Mouse (Mus musculus): ENCODE measurements around the gene Slc17a6. TPM values are rescaled to one million over a fixed set of nuclear protein-coding genes. Genes with fewer than 3 reads are reported as not detected.

Gene Slc17a6
- total RNA-seq (2021): 10 to 100 TPM; 28.4 to 34.3 TPM
- long read RNA-seq, experiment 1, full-length matches to known transcripts: 12 of 14 reads
- long read RNA-seq, experiment 1, partial matches to known transcripts: 1 of 14 reads
- long read RNA-seq, experiment 1, other reads (novel, unspliced or antisense): 1 of 14 reads
- long read RNA-seq, experiment 2, full-length matches to known transcripts: 9 of 11 reads
- long read RNA-seq, experiment 2, partial matches to known transcripts: 1 of 11 reads
- long read RNA-seq, experiment 2, other reads (novel, unspliced or antisense): 1 of 11 reads

DNA sequence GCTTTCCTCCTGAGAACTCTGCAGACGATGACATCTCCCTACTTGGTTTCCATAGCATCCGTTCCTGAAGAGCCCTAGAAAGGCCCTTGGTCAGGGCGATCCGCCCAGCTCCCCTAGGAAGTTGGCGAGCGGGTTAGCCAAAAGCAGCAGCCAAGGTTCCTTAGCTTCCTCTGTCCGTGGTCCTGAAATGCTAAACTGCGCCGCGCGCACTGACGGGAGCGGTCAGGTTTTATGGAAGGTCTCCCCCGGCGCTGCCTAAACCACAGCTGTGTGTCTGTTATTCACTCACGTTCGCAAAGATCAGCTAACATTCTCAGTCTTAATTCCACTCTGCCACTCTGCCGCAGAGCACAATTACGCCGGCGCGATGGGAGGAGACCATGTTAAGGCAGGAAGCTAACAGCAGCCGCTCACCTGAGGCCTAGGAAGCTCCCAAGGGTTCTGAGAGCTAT is at the start of gene Slc17a6:
Slc17a6 (plus strand) TSS at position 313 of the 452 bp plus-strand sequence.
- peak; percentile 32 to 43 for DNase-seq (ENCODE audit: low spot score in 2 of 2)

DNA sequence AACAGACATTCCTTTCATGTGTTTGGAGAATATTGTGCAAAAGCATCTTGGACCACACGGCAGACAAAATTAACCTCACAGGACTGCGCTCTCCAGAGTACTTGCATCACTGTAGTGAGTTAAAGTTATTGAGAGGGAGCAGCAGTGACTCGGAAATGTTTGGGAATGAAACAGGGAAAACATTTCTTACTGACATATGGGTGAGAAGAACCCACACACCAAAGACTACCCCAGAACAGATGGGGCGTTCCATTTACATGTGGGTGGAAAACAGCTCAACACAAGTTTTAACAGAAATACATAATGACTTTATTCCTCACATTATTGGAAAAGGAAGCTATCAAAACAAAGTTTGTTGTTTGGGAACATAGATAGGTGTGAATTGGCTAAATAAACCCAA is 21.8 kb upstream of the Slc17a6 start:
- DNase-seq (ENCODE audit: low spot score in 2 of 2): peak in 1 of 2 experiments; percentile 9

DNA sequence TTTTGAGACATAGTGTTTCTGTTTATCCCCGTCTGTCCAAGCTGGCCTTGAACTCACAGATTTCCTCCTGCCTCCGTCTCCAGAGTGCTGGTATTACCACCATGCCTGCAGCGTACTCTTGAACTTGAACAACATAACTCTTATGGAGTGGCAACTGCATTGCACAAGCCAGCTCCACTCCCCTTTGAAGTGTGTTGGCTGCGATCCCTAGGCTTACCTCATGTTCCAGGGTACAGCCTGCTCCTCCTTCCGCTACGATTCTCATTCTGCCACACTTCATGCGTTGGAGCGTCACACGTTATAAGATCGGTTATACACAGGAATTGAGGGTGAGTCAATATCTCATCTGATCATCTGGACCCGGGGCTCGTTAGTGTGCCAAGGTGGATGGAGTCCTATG is 18.1 kb upstream of the Slc17a6 start:
- DNase-seq (ENCODE audit: low spot score in 2 of 2): no peak

DNA sequence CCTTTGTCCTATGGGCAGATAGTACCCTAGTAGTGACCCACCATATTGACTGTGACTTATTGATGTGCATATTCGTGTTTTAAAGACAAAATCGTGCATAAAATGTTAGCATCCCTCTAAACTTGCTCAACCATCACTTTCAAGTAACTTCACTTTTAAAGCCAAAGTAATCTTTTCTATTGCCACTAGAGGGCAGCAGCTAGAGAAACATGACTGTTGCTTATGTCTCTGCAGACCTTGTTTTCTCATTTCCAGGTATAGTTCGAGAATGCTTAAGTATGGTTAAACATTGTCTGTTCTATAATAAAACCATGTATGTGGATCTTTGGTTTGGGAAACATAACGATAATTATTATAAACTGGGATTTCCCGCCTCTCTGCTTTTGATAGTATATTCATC is 7.4 kb upstream of the Slc17a6 start:
- no peak for DNase-seq (ENCODE audit: low spot score in 2 of 2)

DNA sequence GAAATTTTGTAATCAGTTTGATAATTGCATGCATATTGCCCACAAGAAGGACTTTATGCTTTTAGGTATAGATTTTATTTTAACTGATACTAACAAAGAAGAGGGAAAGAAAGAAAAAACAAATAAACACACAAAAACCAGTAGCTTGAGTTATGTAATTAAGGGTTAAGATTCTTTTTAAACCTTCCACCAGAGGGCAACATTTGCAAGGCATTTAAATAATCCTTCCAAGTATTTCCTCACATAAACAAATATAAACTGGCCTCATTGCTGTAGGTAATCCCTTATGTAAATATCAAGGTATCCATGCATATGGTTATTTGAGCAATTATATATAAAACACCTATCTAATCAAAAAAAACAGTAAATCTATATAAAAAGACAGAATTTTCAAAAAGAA is 3.9 kb upstream of the Slc17a6 start:
- DNase-seq (ENCODE audit: low spot score in 2 of 2): no peak

DNA sequence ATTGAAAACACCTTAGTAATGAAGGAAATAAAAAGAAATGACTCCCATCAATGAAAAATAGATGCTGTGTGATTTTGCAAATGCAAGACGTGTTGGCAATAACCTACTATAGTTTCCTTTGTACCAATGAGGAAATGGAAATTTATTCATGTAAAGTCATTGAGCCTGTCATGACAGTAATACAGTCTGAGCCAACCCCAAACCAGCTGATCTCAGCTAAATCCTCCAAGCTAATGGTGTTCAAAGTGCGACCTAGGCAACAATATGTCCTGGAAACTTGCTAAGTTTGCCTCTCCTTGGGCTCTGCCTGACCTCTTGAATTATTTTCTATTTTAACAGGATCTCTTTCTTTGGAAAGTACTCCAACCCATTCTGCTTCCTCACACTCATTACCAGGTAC is 3.4 kb upstream of the Slc17a6 start:
- DNase-seq (ENCODE audit: low spot score in 2 of 2): no peak

DNA sequence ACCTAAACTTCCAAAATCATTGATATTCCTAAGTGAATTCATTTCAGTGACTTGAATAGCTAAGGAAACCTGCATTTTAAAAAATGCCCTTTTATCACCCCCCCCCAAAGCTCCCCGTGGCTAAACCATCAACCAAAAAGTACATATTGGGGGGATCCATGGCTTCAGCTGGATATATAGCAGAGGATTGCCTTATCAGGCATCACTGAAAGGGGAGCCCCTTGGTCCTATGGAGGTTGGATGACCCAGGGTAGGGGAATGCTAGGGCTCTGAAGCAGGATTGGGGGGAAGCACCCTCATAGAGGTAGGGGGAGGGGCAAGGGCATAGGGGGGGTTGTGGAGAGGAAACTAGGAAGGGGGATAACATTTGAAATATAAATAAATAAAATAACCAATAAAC is 1.8 kb upstream of the Slc17a6 start:
- DNase-seq (ENCODE audit: low spot score in 2 of 2): no peak

DNA sequence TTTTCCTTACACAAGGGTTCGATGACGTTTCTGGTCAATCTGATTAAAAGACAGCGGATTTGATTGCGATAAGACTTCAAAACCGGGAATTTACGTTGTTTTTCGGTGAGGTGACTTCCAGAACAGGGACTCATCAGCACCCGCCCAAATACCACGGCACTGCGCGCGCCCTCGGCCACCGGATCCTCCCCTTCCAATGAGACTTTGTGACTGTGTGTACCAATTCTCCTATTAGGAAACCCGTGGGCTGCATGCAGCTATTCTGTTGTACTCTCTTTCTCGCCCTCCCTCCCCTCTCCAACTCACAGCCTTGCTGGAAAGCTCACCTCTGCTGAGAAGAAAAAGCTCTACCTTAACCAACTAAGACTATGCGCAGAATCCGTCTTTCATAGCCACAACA is 390 bp downstream of the Slc17a6 start:
- peak in 1 of 2 experiments; percentile 23 for DNase-seq (ENCODE audit: low spot score in 2 of 2)

DNA sequence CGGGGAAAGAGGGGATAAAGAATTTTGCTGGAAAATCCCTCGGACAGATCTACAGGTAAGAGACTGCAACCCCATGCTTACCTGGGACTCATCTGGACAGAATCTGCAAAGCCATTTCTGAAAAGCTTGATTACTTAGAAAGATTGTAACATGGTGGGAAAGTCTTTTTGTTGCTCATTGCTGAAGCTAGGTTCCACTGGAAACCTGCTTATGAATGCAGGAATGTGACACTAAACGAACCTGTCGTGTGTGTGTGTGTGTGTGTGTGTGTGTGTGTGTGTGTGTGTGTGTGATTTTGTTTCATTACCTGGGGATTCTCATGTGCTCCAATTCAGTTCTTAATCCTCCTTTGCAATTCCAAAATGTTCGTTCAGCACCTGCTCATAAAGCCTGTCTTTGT is 860 bp downstream of the Slc17a6 start:
- no peak for DNase-seq (ENCODE audit: low spot score in 2 of 2)

DNA sequence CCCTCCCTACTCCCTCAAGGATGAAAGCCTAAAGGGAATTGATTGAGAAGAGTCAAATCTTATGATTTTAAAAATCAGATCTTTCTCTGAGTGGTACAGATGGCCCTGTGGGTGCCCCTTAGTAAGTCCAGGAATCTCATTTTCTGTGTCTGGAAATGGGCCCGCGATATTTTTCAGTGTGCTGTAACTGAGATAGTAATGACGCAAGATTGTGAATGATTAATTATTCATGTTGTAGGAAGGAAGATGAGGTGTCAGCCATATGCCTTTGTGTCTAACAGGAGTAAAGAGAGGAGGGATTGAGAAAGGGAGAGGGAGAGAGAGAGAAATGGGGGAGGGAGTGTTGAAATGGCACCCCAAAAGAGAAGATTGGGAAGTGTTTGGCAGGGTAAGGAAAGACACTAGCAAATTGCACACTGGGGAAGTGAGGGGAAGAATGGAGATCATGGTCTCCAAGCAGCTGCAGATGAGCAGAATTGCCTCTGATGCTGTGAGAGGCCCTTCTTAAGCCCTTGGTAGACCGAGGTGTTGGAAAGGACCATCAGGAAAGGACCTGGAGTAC is 2.6 kb downstream of the Slc17a6 start:
- no peak for DNase-seq (ENCODE audit: low spot score in 2 of 2)

DNA sequence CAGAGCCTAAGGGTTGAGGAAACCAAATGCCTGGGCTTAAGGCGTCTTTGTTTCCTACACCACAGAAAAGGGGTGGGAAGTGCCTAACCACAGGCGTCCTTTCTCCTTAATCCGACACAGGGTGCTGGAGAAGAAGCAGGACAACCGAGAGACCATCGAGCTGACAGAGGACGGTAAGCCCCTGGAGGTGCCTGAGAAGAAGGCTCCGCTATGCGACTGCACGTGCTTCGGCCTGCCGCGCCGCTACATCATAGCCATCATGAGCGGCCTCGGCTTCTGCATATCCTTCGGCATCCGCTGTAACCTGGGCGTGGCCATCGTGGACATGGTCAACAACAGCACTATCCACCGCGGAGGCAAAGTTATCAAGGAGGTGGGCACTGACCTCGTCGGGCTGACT is 3.4 kb downstream of the Slc17a6 start:
- DNase-seq (ENCODE audit: low spot score in 2 of 2): peak in 1 of 2 experiments; percentile 17

DNA sequence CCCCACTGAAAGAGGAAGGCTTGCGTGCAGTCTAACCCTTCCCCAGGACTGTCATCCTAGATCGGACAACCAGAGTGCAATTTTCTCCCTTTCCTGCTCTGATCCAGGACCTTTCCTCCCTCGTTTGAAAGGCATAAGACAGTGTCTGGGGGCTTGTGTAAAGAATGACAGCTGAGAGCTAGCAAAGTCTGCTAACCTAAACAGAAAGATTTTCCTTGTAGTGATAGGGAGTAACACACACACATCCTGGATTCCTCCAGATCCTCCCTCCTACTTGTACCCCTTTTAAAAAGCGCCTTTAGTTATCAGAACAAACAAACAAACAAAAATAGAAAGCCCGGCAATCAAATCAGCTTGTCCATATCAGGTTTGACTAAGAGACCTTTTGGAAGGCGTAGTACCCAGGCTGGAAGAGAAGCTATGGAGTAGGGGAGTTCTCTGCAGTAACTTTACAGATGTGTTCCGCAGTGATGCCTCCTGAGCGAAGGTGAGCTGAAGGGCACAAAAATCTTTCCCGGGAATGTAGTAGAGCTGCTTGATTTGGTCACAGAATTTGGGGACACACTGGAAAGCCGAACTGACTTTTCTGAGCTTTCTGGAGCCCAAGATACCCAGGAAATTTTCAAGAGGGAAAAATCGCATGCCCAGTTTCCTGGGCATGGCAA is 3.9 kb downstream of the Slc17a6 start:
- DNase-seq (ENCODE audit: low spot score in 2 of 2): no peak

DNA sequence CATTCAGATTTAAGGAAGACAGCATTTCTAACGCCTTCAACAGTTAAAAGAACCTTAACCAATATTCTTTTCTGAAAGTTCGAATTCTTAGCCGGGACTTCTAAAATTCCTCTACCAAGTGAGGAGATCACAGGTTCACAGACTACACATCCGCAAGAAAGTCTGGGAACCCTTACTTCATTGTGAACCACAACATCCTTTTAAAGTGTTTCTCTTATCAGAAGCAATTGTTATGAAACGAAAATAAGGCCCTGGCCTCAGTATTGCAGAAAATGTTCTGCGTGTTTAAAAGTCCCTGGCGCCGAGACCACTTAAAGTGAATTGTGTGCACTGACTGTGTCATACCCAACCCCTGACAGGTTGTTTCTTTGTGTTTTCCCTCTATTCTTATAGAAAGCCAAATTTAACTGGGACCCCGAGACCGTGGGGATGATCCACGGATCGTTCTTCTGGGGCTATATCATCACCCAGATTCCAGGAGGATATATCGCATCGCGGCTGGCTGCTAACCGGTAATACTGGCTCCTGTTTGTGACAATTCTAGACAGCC is 4.7 kb downstream of the Slc17a6 start:
- DNase-seq (ENCODE audit: low spot score in 2 of 2): no peak

DNA sequence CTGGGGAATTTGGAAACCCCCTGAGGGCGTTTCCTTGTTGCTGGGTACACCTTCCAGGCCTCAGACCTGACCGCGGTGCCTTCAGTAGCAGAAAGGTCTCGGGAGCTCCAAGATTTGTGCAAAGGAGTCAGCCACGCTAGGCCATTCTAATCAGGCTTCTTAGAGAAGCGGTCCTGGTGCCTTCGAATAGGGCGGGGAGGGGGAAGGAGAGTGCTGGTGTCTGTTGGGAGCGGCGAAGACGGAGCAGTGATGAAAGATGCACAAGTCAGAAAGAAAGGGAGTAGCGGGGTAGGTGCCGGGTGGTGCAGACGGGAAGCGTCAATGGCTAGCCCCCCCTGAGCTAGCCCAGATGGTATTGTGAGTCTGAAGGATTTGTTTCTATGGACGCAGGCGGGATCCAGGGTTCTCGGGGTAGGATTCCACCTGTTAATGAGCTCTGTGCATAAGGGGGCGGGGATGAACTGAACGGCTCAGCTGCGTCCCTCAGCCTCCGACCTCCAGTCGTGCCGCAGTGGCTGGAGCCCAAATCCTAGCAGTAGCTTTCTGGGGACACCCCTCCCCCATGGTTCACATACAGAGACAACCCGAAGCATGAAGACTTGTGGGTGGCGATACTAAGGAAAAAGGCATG is 5.3 kb downstream of the Slc17a6 start:
- DNase-seq (ENCODE audit: low spot score in 2 of 2): peak in 1 of 2 experiments; percentile 11

DNA sequence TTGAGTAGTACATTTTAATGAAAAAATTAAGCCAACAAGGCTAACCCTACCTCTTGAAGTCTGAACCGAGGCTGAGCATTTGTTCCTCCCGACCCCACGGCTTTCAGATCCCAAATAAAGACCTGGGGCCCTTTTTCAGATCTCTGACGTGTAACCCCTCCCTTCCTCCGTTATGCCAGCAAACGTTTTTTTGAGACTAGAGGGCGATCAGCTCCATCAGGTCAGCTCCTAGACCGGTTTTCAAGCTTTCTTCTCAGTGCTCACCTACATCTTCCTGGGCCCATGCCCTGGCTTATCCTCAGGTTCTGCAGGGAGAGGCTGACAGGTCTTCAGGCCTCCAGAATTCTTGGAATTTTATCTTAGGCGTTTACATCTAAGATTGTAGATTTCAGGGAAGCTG is 5.9 kb downstream of the Slc17a6 start:
- no peak for DNase-seq (ENCODE audit: low spot score in 2 of 2)

DNA sequence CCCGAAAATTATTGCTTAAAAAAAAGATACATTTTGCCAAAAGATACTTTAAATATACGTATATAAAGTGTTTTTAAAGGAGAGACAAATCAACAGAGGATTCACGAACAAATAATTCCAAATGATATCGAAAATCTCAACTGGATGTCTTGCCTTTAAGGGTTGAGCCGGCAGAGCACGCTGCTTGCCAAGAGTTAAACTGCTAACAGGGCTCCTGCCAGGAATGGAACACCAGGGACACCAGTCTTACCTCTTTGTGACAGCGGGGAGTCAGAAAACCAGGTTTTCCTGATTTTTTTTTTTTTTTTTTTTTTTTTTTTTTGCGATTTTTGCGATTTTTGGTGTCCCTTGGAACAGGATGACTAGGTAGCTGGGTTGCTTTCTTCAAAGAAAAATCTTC is 6.5 kb downstream of the Slc17a6 start:
- no peak for DNase-seq (ENCODE audit: low spot score in 2 of 2)

DNA sequence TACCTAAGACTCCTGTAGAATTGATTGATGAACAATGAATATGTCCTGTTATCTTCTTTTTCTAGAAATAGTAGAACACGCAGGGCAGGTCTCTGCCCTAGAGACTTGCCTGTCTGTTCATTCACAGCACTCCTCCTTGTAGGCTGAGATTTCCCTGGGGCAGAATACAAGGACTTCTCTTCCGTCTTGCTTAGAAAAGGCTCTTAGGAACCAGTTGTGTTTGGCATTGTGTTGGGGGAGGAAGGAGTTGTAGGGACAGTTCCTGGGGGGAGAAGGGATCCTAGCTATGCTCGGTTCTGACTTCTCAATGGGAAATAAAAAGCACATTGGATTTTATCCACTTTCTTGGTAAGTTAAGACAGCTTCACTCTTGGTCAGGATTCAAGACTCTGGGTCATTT is 7.4 kb downstream of the Slc17a6 start:
- no peak for DNase-seq (ENCODE audit: low spot score in 2 of 2)

DNA sequence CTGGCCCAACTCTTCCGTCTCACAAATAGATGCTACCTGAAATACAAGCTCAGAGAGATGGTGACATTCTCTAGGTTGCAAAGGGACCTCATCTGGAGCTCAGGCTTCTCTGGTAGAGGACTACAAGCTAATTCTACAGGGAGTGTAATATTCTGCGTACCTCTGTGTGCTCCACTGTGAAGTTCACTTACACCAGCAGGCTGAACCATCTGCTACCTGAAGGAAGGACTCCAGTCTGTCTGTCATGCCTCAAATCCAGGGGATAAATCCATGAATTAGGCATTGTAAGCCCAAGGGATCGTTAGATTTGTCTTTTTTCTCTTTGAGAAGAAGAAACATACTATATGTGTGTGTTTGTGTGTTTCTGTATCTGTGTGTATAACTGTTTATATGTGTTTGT is 9.4 kb downstream of the Slc17a6 start:
- DNase-seq (ENCODE audit: low spot score in 2 of 2): no peak

DNA sequence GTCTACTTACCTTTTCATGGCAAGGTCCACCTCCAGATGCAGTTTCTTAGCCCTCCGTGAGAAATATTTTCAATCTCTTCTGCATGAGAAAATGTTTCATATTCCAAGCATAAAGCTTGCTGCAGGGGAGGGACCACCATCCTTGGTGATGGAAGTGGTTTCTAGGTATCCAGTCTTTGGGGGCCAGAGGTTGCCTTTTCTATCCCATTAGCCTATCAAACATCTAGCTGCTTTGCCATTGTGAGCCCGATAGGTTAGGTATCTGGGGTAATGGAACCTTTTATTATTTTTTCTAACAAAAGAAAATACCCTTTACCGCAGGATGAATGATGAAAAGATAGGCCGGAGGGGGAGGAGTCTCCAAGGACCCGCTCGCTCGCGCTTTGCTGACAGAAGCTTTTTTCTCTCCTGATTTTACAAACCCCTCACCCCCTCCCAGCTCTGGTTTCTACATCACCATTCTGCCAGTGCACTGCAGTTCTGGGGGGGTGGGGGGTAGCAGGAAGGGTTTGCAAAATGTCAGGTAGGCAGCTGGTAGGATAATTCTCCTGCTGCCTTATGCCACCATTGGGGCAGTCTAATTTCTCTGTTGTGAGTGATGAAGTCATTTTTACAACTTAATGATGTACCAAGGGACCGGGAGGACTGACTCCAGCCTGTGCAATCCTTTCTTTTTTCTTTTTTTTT is 10.9 kb downstream of the Slc17a6 start:
- no peak for DNase-seq (ENCODE audit: low spot score in 2 of 2)

DNA sequence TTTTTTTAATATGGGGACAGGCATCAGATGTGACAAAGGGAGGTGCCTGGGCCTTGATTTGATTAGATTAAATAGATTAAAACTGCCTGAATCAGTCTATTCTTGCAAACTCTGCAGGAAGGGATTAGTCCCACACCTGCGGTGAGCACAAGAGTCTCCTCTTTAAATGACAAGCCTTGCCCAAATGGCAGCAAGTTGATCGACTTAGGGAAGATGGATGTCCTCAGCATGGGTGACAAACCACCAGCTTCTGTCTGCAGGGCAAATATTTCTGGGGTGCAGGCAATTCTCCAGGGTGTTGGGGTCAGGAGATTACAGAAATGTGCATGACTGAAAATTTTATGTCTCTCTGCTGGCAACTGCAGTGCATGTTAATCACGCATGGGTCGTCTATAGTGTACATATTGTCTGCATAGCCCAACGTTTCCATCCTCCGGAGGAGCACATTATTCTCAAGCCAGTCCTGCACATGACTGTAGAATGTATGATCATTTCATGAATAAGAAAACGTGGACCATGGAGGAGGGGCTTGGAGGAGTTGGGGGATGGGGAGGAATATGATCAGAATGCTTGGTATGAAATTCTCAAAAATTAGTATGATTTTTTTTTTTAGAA is 11.5 kb downstream of the Slc17a6 start:
- DNase-seq (ENCODE audit: low spot score in 2 of 2): no peak

DNA sequence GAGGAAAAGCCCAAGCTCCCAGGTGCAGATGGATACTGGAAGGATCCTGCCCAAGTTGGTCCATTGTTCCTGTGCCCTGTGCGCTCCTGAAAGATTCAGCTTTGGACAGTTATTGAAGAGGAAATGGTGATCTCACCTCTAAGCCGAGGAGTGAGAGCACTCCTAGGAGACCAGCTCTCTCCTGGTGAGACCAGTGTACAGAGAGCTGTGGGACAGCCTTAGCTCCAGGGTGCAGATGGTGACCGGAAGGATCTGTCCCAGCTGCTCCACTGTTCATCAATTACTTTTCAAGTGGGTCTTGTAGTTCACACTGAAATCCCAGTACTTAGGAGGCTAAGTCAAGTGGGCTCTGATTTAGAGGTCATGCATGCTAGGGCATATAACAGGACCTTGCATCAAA is 35.3 kb downstream of the Slc17a6 start:
- no peak for DNase-seq (ENCODE audit: low spot score in 2 of 2)

Measured in left cerebral cortex, adult 18-20 months (tissue).